Mouse (Mus musculus) forebrain, embryonic 15.5 days (tissue): Measurements from ENCODE around the gene Ttll9. TPM values are rescaled to one million over a fixed set of nuclear protein-coding genes. Genes with fewer than 3 reads are reported as not detected.

ENCODE experiments used
- ATAC-seq: fragments of 200-750 bp; cut with Nextera tagmentation; replicated peaks from 2 replicates; pipeline ENCODE4 v1.8.0; 2017; ENCODE audit warnings: mild to moderate bottlenecking, moderate TSS enrichment, moderate library complexity
- H3K27ac ChIP-seq: fragments of 300-500 bp; sonication (generic); replicated peaks from 2 replicates; pipeline ENCODE4 v1.5.1; 2015; ENCODE audit warnings: mild to moderate bottlenecking, inconsistent platforms
- H3K27me3 ChIP-seq: fragments of 300-500 bp; sonication (generic); 2 replicates; pipeline ENCODE4 v1.6.1; 2015; ENCODE audit warnings: inconsistent platforms
- H3K36me3 ChIP-seq: fragments of 300-500 bp; sonication (generic); 2 replicates; pipeline ENCODE4 v1.6.1; 2015; ENCODE audit warnings: mild to moderate bottlenecking, inconsistent platforms
- H3K4me1 ChIP-seq: fragments of 300-500 bp; sonication (generic); 2 replicates; pipeline ENCODE4 v1.6.1; 2015; ENCODE audit warnings: inconsistent platforms
- H3K4me2 ChIP-seq: fragments of 300-500 bp; sonication (generic); replicated peaks from 2 replicates; pipeline ENCODE4 v1.6.1; 2015; ENCODE audit warnings: mild to moderate bottlenecking, inconsistent platforms
- H3K4me3 ChIP-seq: fragments of 300-500 bp; sonication (generic); 2 replicates; pipeline ENCODE4 v1.5.1; 2015; ENCODE audit warnings: mild to moderate bottlenecking, inconsistent platforms
- H3K9ac ChIP-seq: fragments of 300-500 bp; sonication (generic); replicated peaks from 2 replicates; pipeline ENCODE4 v1.6.1; 2015; ENCODE audit warnings: mild to moderate bottlenecking, inconsistent platforms
- H3K9me3 ChIP-seq: fragments of 300-500 bp; sonication (generic); 2 replicates; pipeline ENCODE4 v1.6.1; 2016; ENCODE audit warnings: inconsistent platforms
- WGBS: fragments of 180-500 bp; shearing (Covaris S2); methylation state at CpG from one replicate; pipeline ENCODE4 v1.1.7; 2015; ENCODE audit warnings: mixed read lengths; 5-methylcytosine and 5-hydroxymethylcytosine counted together
- polyA plus RNA-seq: library from polyadenylated mRNA; unstranded; fragments of >200 nt; fragmentation: Nextera tagmentation; extraction: Ambion mirVana; gene quantifications from 2 replicates; pipeline ENCODE4 v1.2.1, GENCODE M21; 2015

The Ttll9 gene
- 2.3 and 3.0 TPM in 2 replicates for polyA plus RNA-seq

GRCm38 (mm10) chr2:152962091-152962793 is at the start of gene Ttll9:
Ttll9 (plus strand) TSS chr2:152962485.
- H3K9ac ChIP-seq, result peak within 1 kb of the TSS; percentile 52
- no peaks in the 10 kb centered on the region for H3K9me3 ChIP-seq
- peak within 1 kb of the TSS; percentile 74 for H3K4me2 ChIP-seq
- H3K4me3 ChIP-seq, result peak within 1 kb of the TSS; percentile 50
- H3K36me3 ChIP-seq, result no peaks in the 10 kb centered on the region
- ATAC-seq, result peak; percentile 96
- WGBS, result 1% methylated on average over 34 of the region's 34 CpGs
- H3K4me1 ChIP-seq, result peaks cover 8% of the 10 kb centered on the region
- H3K27ac ChIP-seq, result 0 out of 2 replicates have a peak within 1 kb of the TSS, but pooled peaks have one; percentile 24
- 0 out of 2 replicates have a peak, but pooled peaks cover 2% of the 10 kb centered on the region for H3K27me3 ChIP-seq

DNA sequence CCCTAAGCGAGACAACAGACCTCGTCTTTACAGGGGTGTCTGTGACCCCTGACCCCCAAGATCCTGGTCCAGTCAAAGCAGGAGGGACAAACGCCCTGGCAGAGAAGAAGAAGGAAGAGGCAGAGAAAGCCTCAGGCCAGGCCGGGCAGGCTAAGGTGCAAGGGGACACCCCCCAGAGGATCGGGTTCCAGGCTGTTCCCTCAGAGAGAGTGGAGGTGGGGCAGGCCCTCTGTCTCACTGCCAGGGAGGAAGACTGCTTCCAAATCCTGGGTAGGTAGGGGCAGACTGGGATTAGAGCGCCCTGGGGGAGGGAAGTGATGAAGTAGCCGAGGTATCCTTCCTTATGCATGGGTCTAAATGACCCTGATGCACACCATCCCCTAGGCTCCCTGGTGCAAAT is 48.8 kb upstream of the Ttll9 start:
- no peak overlapping the region for H3K4me2 ChIP-seq

GRCm38 (mm10) chr2:152914310-152915120 is 47.8 kb upstream of the Ttll9 start:
- peak overlapping the region; percentile 31 for H3K4me2 ChIP-seq
- H3K27me3 ChIP-seq, result peaks cover 25% of the 10 kb centered on the region
- no peaks in the 10 kb centered on the region for H3K36me3 ChIP-seq
- WGBS, result 3% methylated on average over 18 of the region's 18 CpGs
- H3K9ac ChIP-seq, result no peak overlapping the region
- peak overlapping the region; percentile 15; the same call in 1 of the 2 replicates for H3K4me3 ChIP-seq
- H3K9me3 ChIP-seq, result no peaks in the 10 kb centered on the region
- ATAC-seq, result peak; percentile 81
- no peak overlapping the region for H3K27ac ChIP-seq
- H3K4me1 ChIP-seq, result 0 out of 2 replicates have a peak, but pooled peaks cover 5% of the 10 kb centered on the region

More for the DNA sequence above, 48.8 kb upstream of the Ttll9 start:
- H3K27ac ChIP-seq, result no peak overlapping the region
- no peaks in the 10 kb centered on the region for H3K9me3 ChIP-seq
- 0 out of 2 replicates have a peak, but pooled peaks cover 5% of the 10 kb centered on the region for H3K4me1 ChIP-seq
- no peak overlapping the region for H3K9ac ChIP-seq
- H3K27me3 ChIP-seq, result peaks cover 25% of the 10 kb centered on the region
- no peak for ATAC-seq
- 29% methylated on average over 7 of the region's 7 CpGs for WGBS
- no peaks in the 10 kb centered on the region for H3K36me3 ChIP-seq
- H3K4me3 ChIP-seq, result no peak overlapping the region

GRCm38 (mm10) chr2:152915453-152915852 is 46.8 kb upstream of the Ttll9 start:
- no peaks in the 10 kb centered on the region for H3K9me3 ChIP-seq
- WGBS, result 74% methylated on average over 4 of the region's 4 CpGs
- no peaks in the 10 kb centered on the region for H3K36me3 ChIP-seq
- 0 out of 2 replicates have a peak, but pooled peaks cover 5% of the 10 kb centered on the region for H3K4me1 ChIP-seq
- no peak for ATAC-seq
- no peak overlapping the region for H3K4me3 ChIP-seq
- peaks cover 25% of the 10 kb centered on the region for H3K27me3 ChIP-seq
- no peak overlapping the region for H3K27ac ChIP-seq
- H3K4me2 ChIP-seq, result no peak overlapping the region
- no peak overlapping the region for H3K9ac ChIP-seq

DNA sequence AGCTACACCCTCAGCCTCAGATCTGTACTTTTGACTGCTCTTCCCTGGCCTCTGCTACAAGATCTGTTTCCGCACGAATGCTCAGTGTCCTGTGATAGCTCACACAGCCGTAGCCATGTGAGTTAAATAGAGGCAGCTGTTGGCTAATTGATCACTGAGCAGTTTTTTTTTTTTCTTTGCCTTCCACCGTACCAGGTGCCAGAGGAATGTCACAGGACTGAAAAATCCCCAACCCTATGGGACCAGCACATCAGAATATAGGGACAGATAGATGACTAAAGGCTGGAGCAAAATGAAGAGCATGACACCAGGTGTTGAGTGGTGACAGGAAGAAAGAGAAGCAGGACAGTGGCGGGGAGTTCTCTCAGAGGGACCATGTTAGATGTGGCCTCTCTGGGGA is 46.2 kb upstream of the Ttll9 start:
- H3K4me3 ChIP-seq, result no peak overlapping the region
- H3K9me3 ChIP-seq, result no peaks in the 10 kb centered on the region
- H3K27ac ChIP-seq, result no peak overlapping the region
- 61% methylated on average over 5 of the region's 5 CpGs for WGBS
- H3K4me1 ChIP-seq, result 0 out of 2 replicates have a peak, but pooled peaks cover 5% of the 10 kb centered on the region
- H3K4me2 ChIP-seq, result no peak overlapping the region
- H3K9ac ChIP-seq, result no peak overlapping the region
- H3K27me3 ChIP-seq, result peaks cover 25% of the 10 kb centered on the region
- no peak for ATAC-seq
- no peaks in the 10 kb centered on the region for H3K36me3 ChIP-seq

- Histone ChIP-seq H3K4me3 (no peak overlapping the region), H3K4me1 (0 out of 2 replicates have a peak, but pooled peaks cover 5% of the 10 kb centered on the region), H3K9ac (no peak overlapping the region), H3K9me3 (no peaks in the 10 kb centered on the region), H3K4me2 (no peak overlapping the region), H3K36me3 (no peaks in the 10 kb centered on the region), H3K27ac (no peak overlapping the region), H3K27me3 (peaks cover 13% of the 10 kb centered on the region)
- 60% methylated on average over 9 of the region's 9 CpGs for WGBS
- no peak for ATAC-seq
Observed at GRCm38 (mm10) chr2:152917671-152918070, 44.6 kb upstream of the Ttll9 start.

- no peak overlapping the region for H3K9ac ChIP-seq
- H3K4me1 ChIP-seq, result peaks cover 5% of the 10 kb centered on the region
- no peak overlapping the region for H3K4me2 ChIP-seq
- H3K27me3 ChIP-seq, result no peaks in the 10 kb centered on the region
- 40% methylated on average over 7 of the region's 7 CpGs for WGBS
- no peaks in the 10 kb centered on the region for H3K9me3 ChIP-seq
- no peak overlapping the region for H3K27ac ChIP-seq
- ATAC-seq, result no peak
- no peaks in the 10 kb centered on the region for H3K36me3 ChIP-seq
- H3K4me3 ChIP-seq, result no peak overlapping the region
Observed at GRCm38 (mm10) chr2:152922376-152922775, 39.9 kb upstream of the Ttll9 start.

GRCm38 (mm10) chr2:152923621-152924020 is 38.7 kb upstream of the Ttll9 start:
- H3K27me3 ChIP-seq, result no peaks in the 10 kb centered on the region
- H3K36me3 ChIP-seq, result no peaks in the 10 kb centered on the region
- no peaks in the 10 kb centered on the region for H3K9me3 ChIP-seq
- no peak overlapping the region for H3K4me2 ChIP-seq
- no peak for ATAC-seq
- no peak overlapping the region for H3K27ac ChIP-seq
- peaks cover 5% of the 10 kb centered on the region for H3K4me1 ChIP-seq
- no peak overlapping the region for H3K9ac ChIP-seq
- H3K4me3 ChIP-seq, result no peak overlapping the region
- WGBS, result 62% methylated on average over 3 of the region's 3 CpGs

GRCm38 (mm10) chr2:152924128-152924527 is 38.2 kb upstream of the Ttll9 start:
- no peak overlapping the region for H3K4me3 ChIP-seq
- H3K9ac ChIP-seq, result no peak overlapping the region
- H3K4me2 ChIP-seq, result no peak overlapping the region
- no peak overlapping the region for H3K27ac ChIP-seq
- 74% methylated on average over 7 of the region's 8 CpGs for WGBS
- H3K4me1 ChIP-seq, result peaks cover 5% of the 10 kb centered on the region
- H3K36me3 ChIP-seq, result no peaks in the 10 kb centered on the region
- ATAC-seq, result no peak
- no peaks in the 10 kb centered on the region for H3K27me3 ChIP-seq
- no peaks in the 10 kb centered on the region for H3K9me3 ChIP-seq

GRCm38 (mm10) chr2:152924543-152924942 is 37.7 kb upstream of the Ttll9 start:
- Histone ChIP-seq H3K4me3 (no peak overlapping the region), H3K36me3 (no peaks in the 10 kb centered on the region), H3K27me3 (no peaks in the 10 kb centered on the region), H3K4me2 (no peak overlapping the region), H3K9me3 (no peaks in the 10 kb centered on the region), H3K4me1 (peaks cover 5% of the 10 kb centered on the region), H3K27ac (no peak overlapping the region), H3K9ac (no peak overlapping the region)
- ATAC-seq, result no peak
- WGBS, result 95% methylated on average over 5 of the region's 5 CpGs

GRCm38 (mm10) chr2:152925189-152925872 is 37.0 kb upstream of the Ttll9 start:
- H3K9ac ChIP-seq, result no peak overlapping the region
- no peak for ATAC-seq
- no peak overlapping the region for H3K4me2 ChIP-seq
- WGBS, result 75% methylated on average over 11 of the region's 11 CpGs
- no peaks in the 10 kb centered on the region for H3K27me3 ChIP-seq
- no peak overlapping the region for H3K27ac ChIP-seq
- no peaks in the 10 kb centered on the region for H3K9me3 ChIP-seq
- H3K4me1 ChIP-seq, result peaks cover 5% of the 10 kb centered on the region
- no peaks in the 10 kb centered on the region for H3K36me3 ChIP-seq
- H3K4me3 ChIP-seq, result no peak overlapping the region

GRCm38 (mm10) chr2:152926896-152927295 is 35.4 kb upstream of the Ttll9 start:
- peaks cover 5% of the 10 kb centered on the region for H3K4me1 ChIP-seq
- no peak overlapping the region for H3K4me3 ChIP-seq
- H3K36me3 ChIP-seq, result no peaks in the 10 kb centered on the region
- no peak overlapping the region for H3K9ac ChIP-seq
- H3K9me3 ChIP-seq, result no peaks in the 10 kb centered on the region
- H3K27me3 ChIP-seq, result no peaks in the 10 kb centered on the region
- no peak for ATAC-seq
- no peak overlapping the region for H3K4me2 ChIP-seq
- 84% methylated on average over 9 of the region's 9 CpGs for WGBS
- no peak overlapping the region for H3K27ac ChIP-seq
